Mouse (Mus musculus) MEL (cell line): Measurements from ENCODE around the gene Dlec1.
A peak's percentile ranks its signal among the peaks of the same experiment; 100 is the strongest.

Experiments used
- CTCF ChIP-seq, 3 experiments: IDR thresholded peaks in 2 of 3; conservative IDR thresholded peaks in 1 of 3; 2 replicates each; pipeline ENCODE4 v1.5.1; 2011 to 2012; ENCODE audit warnings: low read length in 3 of 3, low read depth in 2 of 3, mild to moderate bottlenecking in 2 of 3, improper control_type of control experiment in 1 of 3, inconsistent platforms in 1 of 3, mixed read lengths in 1 of 3, moderate library complexity in 1 of 3; ENCODE audit not compliant: control insufficient read depth in 1 of 3, insufficient read depth in 1 of 3, poor library complexity in 1 of 3, severe bottlenecking in 1 of 3
- E2F4 ChIP-seq: IDR thresholded peaks from 2 replicates; pipeline ENCODE4 v1.6.1; 2011; ENCODE audit warnings: low read depth, low read length, improper control_type of control experiment, borderline replicate concordance
- EP300 ChIP-seq, 2 experiments: IDR thresholded peaks; 2 replicates each; pipeline ENCODE4 v1.6.1; 2011; ENCODE audit warnings: improper control_type of control experiment in 2 of 2, low read length in 2 of 2, low read depth in 1 of 2, mild to moderate bottlenecking in 1 of 2
- KAT2A ChIP-seq: conservative IDR thresholded peaks from 2 replicates; pipeline ENCODE4 v1.6.1; 2012; ENCODE audit warnings: low read depth, low read length, improper control_type of control experiment, inconsistent platforms
- MAX ChIP-seq: IDR thresholded peaks from 2 replicates; pipeline ENCODE4 v1.6.1; 2011; ENCODE audit warnings: low read length, improper control_type of control experiment
- POLR2A ChIP-seq, 2 experiments: IDR thresholded peaks; 2 replicates each; pipeline ENCODE4 v1.6.1; 2011 to 2012; ENCODE audit warnings: low read length in 2 of 2, mild to moderate bottlenecking in 2 of 2, control low read depth in 1 of 2, improper control_type of control experiment in 1 of 2, low read depth in 1 of 2, moderate library complexity in 1 of 2; ENCODE audit not compliant: control insufficient read depth in 1 of 2, insufficient read depth in 1 of 2, poor library complexity in 1 of 2
- POLR2AphosphoS2 ChIP-seq: IDR thresholded peaks from 2 replicates; pipeline ENCODE4 v1.6.1; 2011; ENCODE audit warnings: low read length, improper control_type of control experiment
- SIN3A ChIP-seq: IDR thresholded peaks from 2 replicates; pipeline ENCODE4 v1.6.1; 2012; ENCODE audit warnings: low read length, improper control_type of control experiment, inconsistent platforms
- TCF12 ChIP-seq: IDR thresholded peaks from 2 replicates; pipeline ENCODE4 v1.6.1; 2014; ENCODE audit warnings: low read depth, mild to moderate bottlenecking, inconsistent platforms, low read length, improper control_type of control experiment, moderate library complexity
- USF1 ChIP-seq: IDR thresholded peaks from 2 replicates; pipeline ENCODE4 v1.6.1; 2014; ENCODE audit warnings: low read depth, mild to moderate bottlenecking, inconsistent platforms, low read length, improper control_type of control experiment, moderate library complexity
- USF2 ChIP-seq, 2 experiments: IDR thresholded peaks; 2 replicates each; pipeline ENCODE4 v1.6.1; 2011 to 2012; ENCODE audit warnings: improper control_type of control experiment in 2 of 2, low read length in 2 of 2, borderline replicate concordance in 1 of 2, inconsistent platforms in 1 of 2, low read depth in 1 of 2, mild to moderate bottlenecking in 1 of 2; ENCODE audit not compliant: insufficient read depth in 1 of 2

GRCm38 (mm10) chr9:119130692-119131091 lies 28.4 kb downstream of the Dlec1 start:
- TF ChIP-seq SIN3A: no peak
- TF ChIP-seq EP300 (IDR thresholded peaks at IDR 0.05; ENCODE audit: low read depth in 1 of 2, low read length in 2 of 2): no peak
- no peak for TF ChIP-seq CTCF (IDR thresholded peaks at IDR 0.05 in 2 of 3, conservative IDR thresholded peaks at IDR 0.05 in 1 of 3; ENCODE audit: control insufficient read depth in 1 of 3, insufficient read depth in 1 of 3, low read depth in 2 of 3, low read length in 3 of 3, poor library complexity in 1 of 3, severe bottlenecking in 1 of 3)
- TF ChIP-seq POLR2AphosphoS2: no peak
- TF ChIP-seq KAT2A: no peak
- no peak for TF ChIP-seq USF1
- no peak for TF ChIP-seq USF2 (IDR thresholded peaks at IDR 0.05; ENCODE audit: borderline replicate concordance in 1 of 2, insufficient read depth in 1 of 2, low read depth in 1 of 2, low read length in 2 of 2)
- TF ChIP-seq E2F4: no peak
- TF ChIP-seq POLR2A (IDR thresholded peaks at IDR 0.05; ENCODE audit: control insufficient read depth in 1 of 2, insufficient read depth in 1 of 2, low read depth in 1 of 2, low read length in 2 of 2, poor library complexity in 1 of 2): no peak
- no peak for TF ChIP-seq MAX
- TF ChIP-seq TCF12: 0 out of 2 replicates have a peak, but pooled peaks have one; percentile 9
